Mouse (Mus musculus): ENCODE data around the gene Slc1a5. TPM values are rescaled to one million over a fixed set of nuclear protein-coding genes. Genes with fewer than 3 reads are reported as not detected.

Gene Slc1a5
- total RNA-seq, 2 experiments from 2014 or later: 3.2 to 6.2 TPM

DNA sequence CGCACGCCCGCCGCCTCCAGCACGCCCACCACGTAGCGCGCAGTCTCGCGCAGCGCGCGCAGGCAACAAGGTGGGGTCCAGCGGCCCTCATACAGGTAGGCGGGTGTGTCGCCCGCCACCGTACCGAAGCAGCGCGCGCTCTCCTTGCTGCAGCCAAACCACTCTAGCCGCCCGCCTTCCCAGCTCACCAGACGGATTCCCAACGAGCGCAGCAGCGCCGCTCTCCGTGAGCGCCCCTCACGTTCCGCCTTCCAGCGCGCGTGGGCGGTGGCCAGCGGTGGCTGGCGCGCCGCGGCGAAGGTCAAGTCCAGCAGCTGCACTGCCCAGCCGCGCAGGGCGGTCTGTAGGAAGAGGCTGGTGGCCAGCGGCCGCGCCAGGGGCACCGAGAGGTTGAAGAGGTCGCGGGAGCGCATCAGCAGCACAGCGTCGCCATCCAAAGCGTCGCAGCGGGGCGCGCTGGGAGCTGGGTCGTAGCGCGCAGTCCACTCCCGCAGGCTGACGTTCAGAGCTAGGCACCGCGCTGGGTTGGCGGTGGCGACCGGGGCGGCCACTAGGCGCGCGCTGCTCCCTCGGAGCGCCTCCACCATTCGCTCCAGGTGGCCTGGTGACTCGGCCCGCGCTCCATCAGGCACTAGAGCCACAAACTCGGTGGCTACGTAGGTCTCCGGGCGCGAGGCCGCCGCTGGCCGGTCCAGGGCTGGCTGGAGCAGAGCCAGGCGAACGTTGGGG lies 29.9 kb downstream of the Slc1a5 start:
- peak overlapping the region; percentile 59 for H3K4me3 ChIP-seq
- DNase-seq (ENCODE audit: extremely low spot score in 1 of 2, low spot score in 2 of 2): peak; percentile 64 to 69
- peak; percentile 41 for TF ChIP-seq CTCF (IDR thresholded peaks at IDR 0.05)
- intact Hi-C loops (cut with DNase I): no loop called here
- H3K27ac ChIP-seq: peak overlapping the region; percentile 97

DNA sequence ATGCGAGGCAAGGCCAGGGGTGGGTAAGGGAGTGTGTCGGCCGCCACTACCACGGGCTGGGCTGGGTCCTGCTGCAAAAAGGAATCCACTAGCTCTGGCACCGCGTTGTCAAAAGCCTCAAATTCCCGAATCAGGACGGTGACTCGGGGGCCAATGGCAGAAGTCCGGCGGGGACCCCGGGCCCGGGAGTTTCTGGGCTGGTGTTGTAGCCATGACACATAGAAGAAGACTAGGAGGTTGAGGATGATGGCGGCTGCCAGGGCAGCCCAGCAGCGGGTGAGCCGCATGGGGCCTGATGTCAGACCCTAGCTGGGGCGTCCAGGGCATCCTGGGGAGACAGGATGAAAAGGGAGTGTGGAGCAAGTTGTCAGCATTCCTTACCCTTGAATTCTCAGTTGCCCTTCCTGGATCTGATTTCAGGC lies 30.5 kb downstream of the Slc1a5 start:
- intact Hi-C loops (cut with DNase I): no loop called here
- DNase-seq (ENCODE audit: extremely low spot score in 1 of 2, low spot score in 2 of 2): no peak
- H3K27ac ChIP-seq: peak overlapping the region; percentile 97

DNA sequence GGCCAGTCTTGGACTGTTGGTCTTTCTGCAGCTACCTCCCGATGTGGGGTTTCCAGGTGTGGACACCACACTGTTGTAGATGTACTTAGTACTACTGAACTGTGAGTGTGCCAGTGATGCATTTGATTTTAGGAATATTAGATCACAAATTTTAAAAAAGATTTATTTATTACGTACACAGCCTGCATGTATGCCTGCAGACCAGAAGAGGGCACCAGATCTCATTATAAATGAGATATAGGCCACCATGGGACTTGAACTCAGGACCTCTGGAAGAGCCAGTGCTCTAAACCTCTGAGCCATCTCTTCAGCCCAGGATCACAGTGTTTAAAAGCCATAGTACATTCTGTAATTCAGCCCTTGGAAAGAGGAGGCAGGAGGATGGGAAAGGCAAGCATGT lies 31.4 kb downstream of the Slc1a5 start:
- TF ChIP-seq CTCF (IDR thresholded peaks at IDR 0.05): peak; percentile 65
- no peak overlapping the region for H3K4me3 ChIP-seq
- peak overlapping the region; percentile 97; the same call in 1 of the 2 replicates for H3K27ac ChIP-seq
- intact Hi-C loops (cut with DNase I): no loop called here
- no peak for DNase-seq (ENCODE audit: extremely low spot score in 1 of 2, low spot score in 2 of 2)

More for the DNA sequence above, 30.5 kb downstream of the Slc1a5 start:
- peak overlapping the region; percentile 59 for H3K4me3 ChIP-seq
- TF ChIP-seq CTCF (IDR thresholded peaks at IDR 0.05): no peak

DNA sequence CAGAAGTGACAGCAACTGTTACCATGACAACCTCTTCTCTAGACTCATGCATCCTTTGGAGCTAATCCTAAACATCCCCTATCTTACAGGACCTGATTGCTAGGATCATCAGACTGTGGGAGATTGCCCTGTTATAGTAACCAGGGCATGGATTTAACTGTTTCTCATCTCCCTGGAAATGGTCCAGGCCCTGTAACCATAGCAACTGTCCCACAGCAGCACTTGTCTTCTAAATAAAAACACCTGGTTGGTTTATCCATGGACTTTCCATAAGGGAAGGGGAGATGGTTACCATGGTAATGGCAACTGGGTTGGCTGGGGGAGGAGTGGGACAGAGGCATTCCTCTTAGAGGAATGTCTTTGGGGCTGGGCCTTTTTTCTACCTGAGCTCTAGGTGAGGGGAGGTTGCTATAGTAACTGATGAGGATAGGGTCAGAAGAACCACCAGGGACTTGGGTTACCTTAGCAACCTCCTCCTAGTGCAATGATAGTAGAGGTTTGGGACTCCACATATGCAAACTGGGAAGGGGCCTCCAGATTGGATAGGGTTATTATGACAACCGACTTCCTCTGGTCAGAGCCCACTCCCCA lies 34.3 kb downstream of the Slc1a5 start, which contains the start of gene Strn4:
Gene Strn4 (plus strand): TSS at position 539 of the 591 bp plus-strand sequence.
- H3K4me3 ChIP-seq: peak within 1 kb of the TSS; percentile 100
- DNase-seq (ENCODE audit: extremely low spot score in 1 of 2, low spot score in 2 of 2): no peak
- intact Hi-C loops (cut with DNase I): loop anchor here (5.0 kb wide), 1 partner anchor 107 kb away; the partner anchor contains the start of gene Calm3
- H3K27ac ChIP-seq: peak within 1 kb of the TSS; percentile 100
- TF ChIP-seq CTCF (IDR thresholded peaks at IDR 0.05): no peak

DNA sequence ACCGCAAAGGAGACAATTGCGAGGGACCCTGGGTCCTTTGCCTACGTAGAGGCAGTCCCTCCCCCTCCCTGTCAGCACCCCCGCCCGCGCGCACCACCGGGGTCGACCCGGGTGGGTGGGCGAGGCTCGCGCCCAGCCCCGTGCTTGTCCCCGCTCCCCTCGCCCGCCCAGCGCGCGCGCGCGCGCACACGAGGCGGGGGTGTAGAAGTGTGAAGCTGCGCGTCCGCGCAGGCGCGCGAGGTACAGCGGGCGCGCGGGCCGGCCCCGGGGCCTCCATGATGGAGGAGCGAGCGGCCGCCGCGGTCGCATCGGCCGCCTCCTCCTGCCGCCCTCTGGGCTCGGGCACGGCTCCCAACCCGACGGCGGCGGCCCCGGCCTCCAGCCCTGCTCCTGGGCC lies 34.9 kb downstream of the Slc1a5 start:
- H3K27ac ChIP-seq: peak overlapping the region; percentile 100
- intact Hi-C loops (cut with DNase I): loop anchor here (5.0 kb wide), 1 partner anchor 106 kb away; the partner anchor contains the start of gene Calm3
- DNase-seq (ENCODE audit: extremely low spot score in 1 of 2, low spot score in 2 of 2): peak; percentile 83 to 85
- TF ChIP-seq CTCF (IDR thresholded peaks at IDR 0.05): no peak
- H3K4me3 ChIP-seq: peak overlapping the region; percentile 100

DNA sequence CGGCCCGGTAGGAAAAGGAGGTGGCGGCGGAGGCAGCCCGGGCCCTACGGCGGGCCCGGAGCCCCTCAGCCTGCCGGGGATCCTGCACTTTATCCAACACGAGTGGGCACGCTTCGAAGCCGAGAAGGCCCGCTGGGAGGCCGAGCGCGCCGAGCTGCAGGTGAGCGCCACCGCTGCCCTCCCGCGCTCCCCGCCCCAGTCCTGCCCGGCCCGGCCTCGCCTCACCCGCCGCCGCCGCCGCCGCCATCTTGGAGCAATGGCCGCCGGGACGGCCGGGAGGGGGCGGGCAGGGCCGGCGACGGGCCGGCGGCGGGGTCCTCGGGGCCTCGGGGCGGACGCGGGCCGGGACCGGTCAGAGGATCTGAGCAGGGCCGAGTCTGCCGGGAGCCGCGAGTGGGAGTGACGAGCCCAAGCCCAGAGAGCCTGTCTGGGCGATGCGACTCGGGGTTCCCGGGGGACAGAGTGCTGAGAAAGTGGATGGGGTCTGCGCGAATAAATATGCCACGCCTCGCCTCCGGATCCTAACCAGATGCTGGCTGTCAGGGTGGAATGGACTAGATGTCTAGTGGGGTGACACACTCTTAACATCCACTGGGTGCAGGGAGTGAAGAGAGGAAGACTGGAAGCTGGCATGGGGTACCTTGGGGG lies 35.5 kb downstream of the Slc1a5 start, which contains the start of gene Fkrp:
Gene Fkrp (minus strand): TSS at position 258 of the 648 bp plus-strand sequence.
- peak within 1 kb of the TSS; percentile 100 for H3K27ac ChIP-seq
- intact Hi-C loops (cut with DNase I): loop anchor here (5.0 kb wide), 1 partner anchor 106 kb away; the partner anchor contains the start of gene Calm3
- peak within 1 kb of the TSS; percentile 100 for H3K4me3 ChIP-seq
- peak; percentile 62 to 65 for DNase-seq (ENCODE audit: extremely low spot score in 1 of 2, low spot score in 2 of 2)
- no peak; the same call in 1 of the 2 replicates for TF ChIP-seq CTCF (IDR thresholded peaks at IDR 0.05)

DNA sequence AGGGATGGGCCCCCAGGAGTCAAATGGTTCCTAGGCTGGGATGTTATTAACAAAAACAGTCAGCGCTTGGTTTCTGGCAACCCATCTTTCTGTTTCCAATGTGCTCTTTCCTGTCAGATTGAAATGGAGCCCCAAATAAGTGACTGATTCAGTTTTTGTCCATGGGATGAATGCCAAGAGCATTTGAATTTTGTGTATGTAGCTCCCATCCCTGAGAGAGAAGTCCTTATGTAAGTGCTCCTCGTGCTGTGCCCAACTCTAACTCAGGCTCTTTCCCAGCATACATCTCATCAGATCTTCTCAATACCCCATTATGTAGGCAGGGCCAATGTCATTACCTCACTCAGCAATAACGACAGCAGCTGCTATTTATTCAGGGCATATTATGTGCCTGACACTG lies 36.6 kb downstream of the Slc1a5 start:
- DNase-seq (ENCODE audit: extremely low spot score in 1 of 2, low spot score in 2 of 2): no peak
- no peak for TF ChIP-seq CTCF (IDR thresholded peaks at IDR 0.05)
- Histone ChIP-seq H3K27ac (peak overlapping the region; percentile 100), H3K4me3 (peak overlapping the region; percentile 100)
- intact Hi-C loops (cut with DNase I): loop anchor here (5.0 kb wide), 1 partner anchor 105 kb away; the partner anchor contains the start of gene Calm3

DNA sequence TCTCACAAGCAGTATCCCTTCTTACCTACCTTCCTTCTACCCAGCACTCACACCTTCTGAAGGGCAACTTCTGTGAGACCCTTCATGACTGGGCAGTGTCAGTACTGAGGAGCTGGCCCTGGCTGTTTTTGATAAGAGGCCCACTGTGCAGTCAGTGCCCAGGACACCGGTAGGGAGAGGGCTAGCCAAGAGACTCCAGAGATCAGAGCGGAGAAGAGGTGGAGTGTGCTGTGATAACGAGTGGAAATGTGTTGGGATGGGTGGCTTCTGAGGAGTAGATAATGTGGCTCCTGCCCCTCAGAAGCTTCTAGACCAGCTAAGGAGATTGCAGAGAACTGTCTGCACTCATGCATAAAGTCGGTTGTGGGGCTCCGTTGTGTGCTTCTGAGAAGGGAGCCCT lies 38.7 kb downstream of the Slc1a5 start:
- intact Hi-C loops (cut with DNase I): loop anchor here (5.0 kb wide), 2 partner anchors 103 to 417 kb away; partner anchors contain the start of genes Calm3 and Zc3h4
- peak overlapping the region; percentile 15; the same call in 1 of the 2 replicates for H3K4me3 ChIP-seq
- DNase-seq (ENCODE audit: extremely low spot score in 1 of 2, low spot score in 2 of 2): no peak
- TF ChIP-seq CTCF (IDR thresholded peaks at IDR 0.05): no peak
- peak overlapping the region; percentile 100 for H3K27ac ChIP-seq

DNA sequence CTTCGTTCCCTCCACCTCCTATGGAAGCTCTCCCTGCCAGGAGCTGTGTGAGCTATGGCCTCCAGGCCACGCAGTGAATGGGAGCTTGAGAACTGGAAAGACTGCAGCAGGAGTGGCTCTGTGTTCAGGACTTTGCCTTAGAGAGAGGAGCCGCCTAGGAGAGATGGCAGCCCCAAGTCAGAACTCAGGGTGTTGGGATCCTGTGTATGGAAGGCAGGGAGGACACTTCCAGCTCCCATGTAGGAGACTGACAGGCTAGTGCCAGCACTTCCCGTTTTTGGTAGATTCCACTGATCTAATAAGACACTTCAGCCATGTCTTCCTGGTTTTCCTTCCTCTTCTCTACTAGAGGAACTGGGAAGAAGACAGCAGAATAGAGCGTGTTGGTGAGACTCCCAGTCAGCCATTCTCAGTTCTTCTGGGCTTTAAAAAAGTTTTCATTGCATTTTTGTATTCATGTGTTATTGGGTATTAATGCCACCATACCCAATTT lies 39.2 kb downstream of the Slc1a5 start:
- intact Hi-C loops (cut with DNase I): loop anchor here (5.0 kb wide), 1 partner anchor 418 kb away; the partner anchor contains the start of gene Zc3h4
- Histone ChIP-seq H3K4me3 (no peak overlapping the region; the same call in 1 of the 2 replicates), H3K27ac (peak overlapping the region; percentile 100)
- TF ChIP-seq CTCF (IDR thresholded peaks at IDR 0.05): no peak
- no peak for DNase-seq (ENCODE audit: extremely low spot score in 1 of 2, low spot score in 2 of 2)

DNA sequence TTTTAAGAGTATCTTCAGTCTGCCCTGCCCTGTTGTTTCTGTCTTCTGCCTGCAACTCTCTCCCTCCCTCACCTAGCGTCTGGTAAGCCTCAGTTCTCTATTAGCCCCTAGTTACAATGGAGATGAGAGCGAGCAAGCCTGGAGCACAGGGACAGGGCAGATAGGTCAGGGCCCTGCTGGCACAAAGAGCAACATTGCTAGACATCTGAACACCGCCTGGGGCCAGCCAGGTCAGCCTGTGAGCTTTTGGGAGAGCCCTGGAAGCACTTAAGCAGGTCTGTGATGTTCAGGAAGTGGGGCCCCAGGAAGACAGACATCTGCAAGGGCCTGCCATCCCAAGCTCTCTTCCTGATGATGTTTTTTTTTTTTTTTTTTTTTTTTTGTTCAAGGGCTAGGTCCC lies 40.0 kb downstream of the Slc1a5 start:
- TF ChIP-seq CTCF (IDR thresholded peaks at IDR 0.05): no peak
- no peak for DNase-seq (ENCODE audit: extremely low spot score in 1 of 2, low spot score in 2 of 2)
- Histone ChIP-seq H3K4me3 (0 out of 2 replicates have a peak overlapping the region, but pooled peaks have one; percentile 1), H3K27ac (peak overlapping the region; percentile 100)
- intact Hi-C loops (cut with DNase I): loop anchor here (5.0 kb wide), 1 partner anchor 419 kb away; the partner anchor contains the start of gene Zc3h4

DNA sequence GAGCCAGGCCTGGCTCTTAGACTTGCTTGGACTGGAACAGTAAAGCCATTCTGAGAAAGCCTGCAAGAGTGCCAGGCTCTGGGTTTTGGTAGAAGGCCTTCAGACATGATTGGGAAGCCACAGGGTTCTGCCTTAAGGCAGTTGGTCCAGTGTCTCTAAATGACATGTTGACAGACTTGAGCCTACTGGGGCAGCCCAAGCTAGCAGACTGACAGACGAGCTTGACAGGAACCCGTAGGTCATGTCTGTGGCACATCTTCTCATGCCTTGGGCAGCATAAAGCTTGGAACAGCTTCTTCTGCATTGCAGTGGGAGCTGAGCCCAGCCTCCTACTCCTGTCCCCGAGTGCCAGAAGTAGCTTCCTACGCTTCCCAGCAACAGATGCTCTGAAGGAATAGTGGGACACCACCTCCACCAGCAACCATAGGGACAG lies 40.5 kb downstream of the Slc1a5 start:
- intact Hi-C loops (cut with DNase I): loop anchor here (5.0 kb wide), 1 partner anchor 419 kb away; the partner anchor contains the start of gene Zc3h4
- H3K27ac ChIP-seq: peak overlapping the region; percentile 100
- no peak overlapping the region; the same call in 1 of the 2 replicates for H3K4me3 ChIP-seq
- peak; percentile 64 to 77 for DNase-seq (ENCODE audit: extremely low spot score in 1 of 2, low spot score in 2 of 2)
- no peak for TF ChIP-seq CTCF (IDR thresholded peaks at IDR 0.05)
